Mouse (Mus musculus): ENCODE results near the gene Gm42715. TPM values are rescaled to one million over a fixed set of nuclear protein-coding genes. Genes with fewer than 3 reads are reported as not detected.

The Gm42715 gene
- polyA plus RNA-seq, 1 experiment from 2014 or later = 18.6 TPM

DNA sequence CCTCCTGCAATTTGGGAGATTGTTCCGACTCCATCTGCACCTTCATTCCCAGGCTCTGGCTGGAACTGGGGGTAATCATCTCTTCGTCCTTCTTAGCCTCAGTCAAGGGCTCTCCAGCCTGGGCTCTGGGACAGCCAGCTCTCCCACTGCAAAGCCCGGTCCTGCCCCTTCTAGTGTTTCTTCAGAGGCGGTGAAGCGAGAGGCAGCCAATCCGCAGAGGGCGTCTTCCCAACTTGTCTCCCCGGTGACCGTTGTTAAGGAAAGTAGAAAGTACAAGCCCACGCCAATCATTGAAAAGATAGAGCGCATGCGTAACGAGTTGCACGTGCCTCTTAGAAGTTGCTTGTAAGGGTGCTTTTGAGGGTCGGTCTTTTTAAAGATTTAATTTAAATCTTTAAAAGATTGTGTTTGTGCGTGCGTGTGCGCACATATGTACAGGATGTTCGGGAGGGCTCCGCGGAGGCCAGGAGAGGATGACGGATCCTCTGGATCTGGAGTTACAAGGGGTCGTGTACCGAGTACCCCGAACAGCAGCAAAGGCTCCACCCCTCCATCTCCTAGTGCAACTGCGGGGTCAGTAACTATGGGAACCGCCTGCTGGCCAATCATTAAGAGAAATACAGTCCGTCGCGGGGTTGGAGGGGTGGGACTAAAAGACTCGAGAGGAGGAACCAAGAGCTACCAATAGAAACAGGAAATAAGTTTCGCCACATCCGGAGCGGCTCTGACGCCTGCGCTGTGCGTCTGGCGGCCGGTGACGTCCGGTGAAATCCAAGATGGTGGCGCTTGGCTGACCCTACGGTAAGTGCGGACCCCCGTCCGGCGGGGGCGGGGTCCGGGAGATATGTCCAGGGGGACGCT, 68.9 kb downstream of the Gm42715 start, which contains the start of the genes Ccdc189 and Rnf40:
TSS of gene Ccdc189 (minus strand) at position 585 of the 861 bp plus-strand sequence.
TSS of gene Rnf40 (plus strand) at position 757 of the 861 bp plus-strand sequence.
- H3K4me1 ChIP-seq = peaks cover 15% of the 10 kb centered on the region
- under 1% methylated on average over 50 of the region's 50 CpGs for WGBS
- no peaks in the 10 kb centered on the region for H3K27me3 ChIP-seq
- peak within 1 kb of the TSS; percentile 90 for H3K4me2 ChIP-seq
- peaks cover 63% of the 10 kb centered on the region for H3K36me3 ChIP-seq
- no peaks in the 10 kb centered on the region for H3K9me3 ChIP-seq
- H3K4me3 ChIP-seq = peak within 1 kb of the TSS; percentile 91
- ATAC-seq (ENCODE audit: insufficient number of reproducible peaks, insufficient read depth, low FRiP score, low TSS enrichment, low read depth) = peak; percentile 95
- H3K27ac ChIP-seq = peak within 1 kb of the TSS; percentile 78
- peak within 1 kb of the TSS; percentile 91 for H3K9ac ChIP-seq

- peaks cover 15% of the 10 kb centered on the region for H3K4me1 ChIP-seq
- no peak for ATAC-seq (ENCODE audit: insufficient number of reproducible peaks, insufficient read depth, low FRiP score, low TSS enrichment, low read depth)
- peaks cover 63% of the 10 kb centered on the region for H3K36me3 ChIP-seq
- WGBS = 3% methylated on average over 29 of the region's 29 CpGs
- H3K27me3 ChIP-seq = no peaks in the 10 kb centered on the region
- H3K27ac ChIP-seq = peak overlapping the region; percentile 62; the same call in 1 of the 2 replicates
- H3K9ac ChIP-seq = peak overlapping the region; percentile 91
- H3K4me2 ChIP-seq = peak overlapping the region; percentile 90
- H3K9me3 ChIP-seq = no peaks in the 10 kb centered on the region
- H3K4me3 ChIP-seq = peak overlapping the region; percentile 91
These were observed 69.5 kb downstream of the Gm42715 start for GRCm38 (mm10) chr7:127588901-127589300.

- H3K36me3 ChIP-seq = peaks cover 63% of the 10 kb centered on the region
- H3K9me3 ChIP-seq = no peaks in the 10 kb centered on the region
- WGBS = 84% methylated on average over 9 of the region's 9 CpGs
- H3K27me3 ChIP-seq = no peaks in the 10 kb centered on the region
- no peak for ATAC-seq (ENCODE audit: insufficient number of reproducible peaks, insufficient read depth, low FRiP score, low TSS enrichment, low read depth)
- peak overlapping the region; percentile 90 for H3K4me2 ChIP-seq
- H3K9ac ChIP-seq = peak overlapping the region; percentile 91
- peak overlapping the region; percentile 91 for H3K4me3 ChIP-seq
- no peak overlapping the region for H3K27ac ChIP-seq
- peaks cover 15% of the 10 kb centered on the region for H3K4me1 ChIP-seq
These were observed 70.3 kb downstream of the Gm42715 start for GRCm38 (mm10) chr7:127589637-127590036.

DNA sequence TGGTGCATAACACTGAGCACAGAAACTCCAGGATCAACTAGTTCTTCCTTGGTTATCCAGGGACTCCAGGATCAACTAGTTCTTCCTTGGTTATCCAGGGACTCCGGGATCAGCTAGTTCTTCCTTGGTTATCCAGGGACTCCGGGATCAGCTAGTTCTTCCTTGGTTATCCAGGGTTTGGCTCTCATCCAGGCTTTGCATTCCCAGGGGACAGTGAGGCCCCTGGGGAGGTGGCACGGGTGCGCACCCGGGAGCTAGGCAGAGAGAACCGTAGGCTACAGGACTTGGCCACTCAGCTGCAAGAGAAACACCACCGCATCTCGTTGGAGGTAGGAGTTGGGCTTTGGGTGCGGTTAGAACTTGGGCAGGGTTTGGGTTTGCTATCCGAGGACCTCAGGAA, 71.7 kb downstream of the Gm42715 start:
- H3K27me3 ChIP-seq = no peaks in the 10 kb centered on the region
- H3K4me1 ChIP-seq = peaks cover 15% of the 10 kb centered on the region
- H3K9me3 ChIP-seq = no peaks in the 10 kb centered on the region
- 93% methylated on average over 10 of the region's 10 CpGs for WGBS
- ATAC-seq (ENCODE audit: insufficient number of reproducible peaks, insufficient read depth, low FRiP score, low TSS enrichment, low read depth) = no peak
- peaks cover 67% of the 10 kb centered on the region for H3K36me3 ChIP-seq
- no peak overlapping the region for H3K4me3 ChIP-seq
- H3K27ac ChIP-seq = no peak overlapping the region
- H3K9ac ChIP-seq = no peak overlapping the region
- no peak overlapping the region for H3K4me2 ChIP-seq

- 90% methylated on average over 14 of the region's 14 CpGs for WGBS
- Histone ChIP-seq H3K27ac (no peak overlapping the region), H3K27me3 (no peaks in the 10 kb centered on the region), H3K9me3 (no peaks in the 10 kb centered on the region), H3K4me1 (peaks cover 9% of the 10 kb centered on the region), H3K4me3 (no peak overlapping the region), H3K9ac (no peak overlapping the region), H3K36me3 (peaks cover 82% of the 10 kb centered on the region), H3K4me2 (no peak overlapping the region)
- ATAC-seq (ENCODE audit: insufficient number of reproducible peaks, insufficient read depth, low FRiP score, low TSS enrichment, low read depth) = no peak
These were observed 73.2 kb downstream of the Gm42715 start for GRCm38 (mm10) chr7:127592575-127592974.

- ATAC-seq (ENCODE audit: insufficient number of reproducible peaks, insufficient read depth, low FRiP score, low TSS enrichment, low read depth) = no peak
- H3K9me3 ChIP-seq = no peaks in the 10 kb centered on the region
- H3K36me3 ChIP-seq = peaks cover 99% of the 10 kb centered on the region
- H3K27me3 ChIP-seq = no peaks in the 10 kb centered on the region
- H3K27ac ChIP-seq = no peak overlapping the region
- no peak overlapping the region for H3K9ac ChIP-seq
- H3K4me1 ChIP-seq = no peaks in the 10 kb centered on the region
- H3K4me3 ChIP-seq = no peak overlapping the region
- no peak overlapping the region for H3K4me2 ChIP-seq
- 96% methylated on average over 17 of the region's 17 CpGs for WGBS
These were observed 77.4 kb downstream of the Gm42715 start for GRCm38 (mm10) chr7:127596747-127597146.

GRCm38 (mm10) chr7:127600612-127601011, 81.2 kb downstream of the Gm42715 start:
- no peak overlapping the region for H3K4me3 ChIP-seq
- ATAC-seq (ENCODE audit: insufficient number of reproducible peaks, insufficient read depth, low FRiP score, low TSS enrichment, low read depth) = no peak
- H3K4me1 ChIP-seq = no peaks in the 10 kb centered on the region
- H3K27ac ChIP-seq = no peak overlapping the region
- no peaks in the 10 kb centered on the region for H3K27me3 ChIP-seq
- peaks cover 93% of the 10 kb centered on the region for H3K36me3 ChIP-seq
- H3K4me2 ChIP-seq = no peak overlapping the region
- no peak overlapping the region for H3K9ac ChIP-seq
- H3K9me3 ChIP-seq = no peaks in the 10 kb centered on the region
- 95% methylated on average over 7 of the region's 7 CpGs for WGBS

DNA sequence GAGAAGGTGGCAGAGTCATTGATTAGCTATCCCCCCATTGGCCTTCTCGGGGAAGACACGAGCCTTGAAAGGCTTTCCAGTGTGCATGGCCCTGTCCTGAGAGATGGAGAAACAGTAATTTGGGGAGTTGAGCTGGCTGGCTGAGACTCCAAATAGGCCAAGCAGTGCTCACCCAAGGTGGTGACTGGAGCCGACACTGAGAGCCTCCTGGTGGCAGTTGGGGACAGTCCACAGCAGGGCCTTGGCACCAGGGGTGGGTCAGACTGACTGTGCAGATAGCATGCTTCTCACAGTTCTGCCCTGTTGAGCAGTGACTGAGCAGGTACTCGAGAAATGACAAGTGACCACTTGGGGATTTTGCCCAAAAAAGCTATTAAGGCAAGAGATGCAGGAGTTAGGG, 82.4 kb downstream of the Gm42715 start:
- no peaks in the 10 kb centered on the region for H3K27me3 ChIP-seq
- H3K4me1 ChIP-seq = no peaks in the 10 kb centered on the region
- no peak overlapping the region for H3K4me2 ChIP-seq
- ATAC-seq (ENCODE audit: insufficient number of reproducible peaks, insufficient read depth, low FRiP score, low TSS enrichment, low read depth) = no peak
- no peak overlapping the region for H3K27ac ChIP-seq
- H3K9me3 ChIP-seq = no peaks in the 10 kb centered on the region
- H3K4me3 ChIP-seq = no peak overlapping the region
- H3K36me3 ChIP-seq = peaks cover 89% of the 10 kb centered on the region
- 77% methylated on average over 4 of the region's 4 CpGs for WGBS
- H3K9ac ChIP-seq = no peak overlapping the region

GRCm38 (mm10) chr7:127602903-127603302, 83.5 kb downstream of the Gm42715 start:
- no peak overlapping the region for H3K27ac ChIP-seq
- ATAC-seq (ENCODE audit: insufficient number of reproducible peaks, insufficient read depth, low FRiP score, low TSS enrichment, low read depth) = no peak
- no peak overlapping the region for H3K4me3 ChIP-seq
- no peaks in the 10 kb centered on the region for H3K9me3 ChIP-seq
- peaks cover 89% of the 10 kb centered on the region for H3K36me3 ChIP-seq
- no peaks in the 10 kb centered on the region for H3K4me1 ChIP-seq
- no peak overlapping the region for H3K9ac ChIP-seq
- no peak overlapping the region for H3K4me2 ChIP-seq
- no peaks in the 10 kb centered on the region for H3K27me3 ChIP-seq
- 91% methylated on average over 2 of the region's 2 CpGs for WGBS

- H3K4me1 ChIP-seq = no peaks in the 10 kb centered on the region
- no peak overlapping the region for H3K27ac ChIP-seq
- 91% methylated on average over 10 of the region's 10 CpGs for WGBS
- no peak for ATAC-seq (ENCODE audit: insufficient number of reproducible peaks, insufficient read depth, low FRiP score, low TSS enrichment, low read depth)
- H3K27me3 ChIP-seq = no peaks in the 10 kb centered on the region
- H3K9me3 ChIP-seq = no peaks in the 10 kb centered on the region
- no peak overlapping the region for H3K9ac ChIP-seq
- H3K36me3 ChIP-seq = peaks cover 90% of the 10 kb centered on the region
- H3K4me3 ChIP-seq = no peak overlapping the region
- no peak overlapping the region for H3K4me2 ChIP-seq
These were observed 84.9 kb downstream of the Gm42715 start for GRCm38 (mm10) chr7:127604256-127604655.

DNA sequence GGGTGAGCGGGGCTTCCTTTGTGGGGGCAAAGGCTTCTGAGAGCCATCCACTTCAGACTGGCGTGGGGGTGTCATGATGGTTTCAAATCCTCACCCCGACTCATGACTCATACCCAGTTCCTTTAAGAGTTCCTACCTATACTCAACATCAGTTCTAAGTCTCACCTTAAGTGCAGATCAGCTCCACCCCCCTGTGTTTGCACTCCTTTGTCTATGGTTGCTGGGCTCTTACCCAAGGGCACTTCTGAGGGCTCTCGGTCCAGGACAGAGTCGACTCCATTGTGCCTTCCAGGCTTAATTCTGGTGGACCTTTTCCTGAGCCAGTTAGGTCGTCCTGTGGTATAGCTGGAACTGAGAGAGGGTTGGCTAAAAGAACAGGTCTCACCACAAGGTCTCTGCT, 87.8 kb downstream of the Gm42715 start:
- Histone ChIP-seq H3K36me3 (peaks cover 90% of the 10 kb centered on the region), H3K27me3 (no peaks in the 10 kb centered on the region), H3K4me2 (no peak overlapping the region), H3K4me1 (no peaks in the 10 kb centered on the region), H3K27ac (no peak overlapping the region), H3K9me3 (no peaks in the 10 kb centered on the region), H3K4me3 (no peak overlapping the region), H3K9ac (no peak overlapping the region)
- no peak for ATAC-seq (ENCODE audit: insufficient number of reproducible peaks, insufficient read depth, low FRiP score, low TSS enrichment, low read depth)
- WGBS = 88% methylated on average over 6 of the region's 6 CpGs

GRCm38 (mm10) chr7:127611011-127611410, 91.6 kb downstream of the Gm42715 start:
- peaks cover 67% of the 10 kb centered on the region for H3K36me3 ChIP-seq
- no peak for ATAC-seq (ENCODE audit: insufficient number of reproducible peaks, insufficient read depth, low FRiP score, low TSS enrichment, low read depth)
- H3K4me2 ChIP-seq = no peak overlapping the region
- no peak overlapping the region for H3K9ac ChIP-seq
- no peaks in the 10 kb centered on the region for H3K27me3 ChIP-seq
- no peaks in the 10 kb centered on the region for H3K9me3 ChIP-seq
- peaks cover 9% of the 10 kb centered on the region for H3K4me1 ChIP-seq
- H3K4me3 ChIP-seq = no peak overlapping the region
- H3K27ac ChIP-seq = no peak overlapping the region
- 97% methylated on average over 29 of the region's 29 CpGs for WGBS

Measured in embryonic facial prominence, embryonic 13.5 days (tissue).